Mouse (Mus musculus) hindbrain, embryonic 13.5 days (tissue): ENCODE data around the gene Dnah7a. TPM values are rescaled to one million over a fixed set of nuclear protein-coding genes. Genes with fewer than 3 reads are reported as not detected.
"Not testable (repeated sequence)": the region's sequence is repeated elsewhere in the genome, so short reads cannot be mapped to it uniquely, and the experiment has no call there.

Experiments
- ATAC-seq: fragments of 200-750 bp; cut with Nextera tagmentation; 2 replicates; pipeline ENCODE4 v1.8.0; 2017; ENCODE audit warnings: moderate TSS enrichment; ENCODE audit not compliant: low FRiP score
- H3K27ac ChIP-seq: fragments of 300-500 bp; sonication (generic); 2 replicates; pipeline ENCODE4 v1.5.1; 2015; ENCODE audit warnings: inconsistent platforms, mild to moderate bottlenecking, moderate library complexity
- H3K27me3 ChIP-seq: fragments of 300-500 bp; sonication (generic); 2 replicates; pipeline ENCODE4 v1.6.1; 2015; ENCODE audit warnings: mild to moderate bottlenecking, inconsistent platforms
- H3K36me3 ChIP-seq: fragments of 300-500 bp; sonication (generic); 2 replicates; pipeline ENCODE4 v1.6.1; 2015; ENCODE audit warnings: mild to moderate bottlenecking, inconsistent platforms
- H3K4me1 ChIP-seq: fragments of 300-500 bp; sonication (generic); replicated peaks from 2 replicates; pipeline ENCODE4 v1.6.1; 2015; ENCODE audit warnings: inconsistent platforms
- H3K4me2 ChIP-seq: fragments of 300-500 bp; sonication (generic); 2 replicates; pipeline ENCODE4 v1.6.1; 2015; ENCODE audit warnings: inconsistent platforms, mild to moderate bottlenecking, moderate library complexity
- H3K4me3 ChIP-seq: fragments of 300-500 bp; sonication (generic); 2 replicates; pipeline ENCODE4 v1.5.1; 2015; ENCODE audit warnings: mild to moderate bottlenecking, inconsistent platforms
- H3K9ac ChIP-seq: fragments of 300-500 bp; sonication (generic); 2 replicates; pipeline ENCODE4 v1.6.1; 2015; ENCODE audit warnings: mild to moderate bottlenecking, inconsistent platforms
- H3K9me3 ChIP-seq: fragments of 300-500 bp; sonication (generic); 2 replicates; pipeline ENCODE4 v1.6.1; 2016; ENCODE audit warnings: inconsistent platforms
- WGBS: fragments of 180-500 bp; shearing (Covaris S2); methylation state at CpG from one replicate; pipeline ENCODE4 v1.1.7; 2015; 5-methylcytosine and 5-hydroxymethylcytosine counted together
- polyA plus RNA-seq: library from polyadenylated mRNA; unstranded; fragments of >200 nt; fragmentation: Nextera tagmentation; extraction: Ambion mirVana; gene quantifications from 2 replicates; pipeline ENCODE4 v1.2.1, GENCODE M21; 2015

Gene Dnah7a
- polyA plus RNA-seq, 1 experiment from 2014 or later: 8.5 TPM

- H3K9me3 ChIP-seq, H3K9ac ChIP-seq, H3K4me1 ChIP-seq, H3K4me3 ChIP-seq, ATAC-seq, H3K36me3 ChIP-seq, H3K27me3 ChIP-seq, H3K27ac ChIP-seq, H3K4me2 ChIP-seq: not testable (repeated sequence)
- WGBS: 67% methylated on average over 2 of the region's 2 CpGs
Observed at GRCm38 (mm10) chr1:53635641-53636040, 70.9 kb downstream of the Dnah7a start.

GRCm38 (mm10) chr1:53632040-53632439, 74.5 kb downstream of the Dnah7a start:
- H3K9me3 ChIP-seq, H3K4me2 ChIP-seq, H3K4me3 ChIP-seq, H3K9ac ChIP-seq, H3K4me1 ChIP-seq, H3K36me3 ChIP-seq, ATAC-seq, H3K27ac ChIP-seq, H3K27me3 ChIP-seq: not testable (repeated sequence)

DNA sequence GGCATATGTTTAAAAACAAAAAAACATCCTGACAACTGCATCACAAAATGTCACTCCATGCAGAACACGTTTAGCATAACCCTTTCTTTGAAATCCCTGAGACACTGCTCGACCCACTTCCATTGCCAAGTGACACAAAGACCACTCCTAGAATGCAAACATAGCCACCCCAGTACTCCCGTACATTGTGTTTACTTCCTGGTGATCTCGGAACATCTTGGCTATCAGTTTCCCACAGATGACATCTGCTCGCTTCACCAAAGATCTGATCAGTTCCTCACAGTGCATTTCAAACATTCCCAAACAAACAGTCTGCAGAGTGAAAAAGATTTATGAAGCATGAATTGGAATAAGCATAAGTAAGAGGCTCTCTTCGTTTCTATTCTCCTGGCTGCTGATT, 76.6 kb downstream of the Dnah7a start:
- no peak overlapping the region for H3K9ac ChIP-seq
- ATAC-seq: no peak
- no peak overlapping the region for H3K27ac ChIP-seq
- no peaks in the 10 kb centered on the region for H3K36me3 ChIP-seq
- no peak overlapping the region for H3K4me3 ChIP-seq
- no peaks in the 10 kb centered on the region for H3K4me1 ChIP-seq
- no peak overlapping the region for H3K4me2 ChIP-seq
- no peaks in the 10 kb centered on the region for H3K27me3 ChIP-seq
- 29% methylated on average over 6 of the region's 6 CpGs for WGBS
- H3K9me3 ChIP-seq: no peaks in the 10 kb centered on the region

DNA sequence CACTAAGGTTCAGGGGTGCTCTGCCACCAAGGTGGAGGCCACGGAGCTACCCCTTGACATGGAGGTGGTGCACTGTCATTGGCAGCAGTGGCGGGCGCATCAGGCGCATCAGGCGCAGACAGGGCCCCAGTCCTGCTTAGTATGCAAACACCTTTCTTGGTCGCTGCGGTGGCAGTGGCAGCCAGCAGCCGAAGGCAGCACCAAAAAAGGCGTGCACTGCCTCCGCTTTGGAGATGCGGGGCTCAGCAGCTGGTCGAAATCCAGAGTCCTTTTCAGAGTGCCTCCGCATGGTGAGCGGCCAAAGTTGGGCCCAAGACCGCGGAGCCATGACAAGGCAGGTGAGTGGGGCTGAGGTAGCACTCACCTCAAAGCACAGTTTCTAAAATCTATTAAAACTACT, 93.1 kb downstream of the Dnah7a start:
- no peak overlapping the region for H3K9ac ChIP-seq
- WGBS: 94% methylated on average over 16 of the region's 16 CpGs
- H3K36me3 ChIP-seq: 0 out of 2 replicates have a peak, but pooled peaks cover 4% of the 10 kb centered on the region
- no peak overlapping the region for H3K4me3 ChIP-seq
- H3K27me3 ChIP-seq: no peaks in the 10 kb centered on the region
- H3K9me3 ChIP-seq: peaks cover 11% of the 10 kb centered on the region
- H3K27ac ChIP-seq: no peak overlapping the region
- H3K4me2 ChIP-seq: no peak overlapping the region
- no peak for ATAC-seq
- H3K4me1 ChIP-seq: no peaks in the 10 kb centered on the region

- ATAC-seq, H3K36me3 ChIP-seq, H3K27ac ChIP-seq, H3K9ac ChIP-seq, H3K4me1 ChIP-seq, H3K27me3 ChIP-seq, H3K9me3 ChIP-seq, H3K4me3 ChIP-seq, H3K4me2 ChIP-seq: not testable (repeated sequence)
- 0% methylated on average over 1 of the region's 1 CpGs for WGBS
Observed at GRCm38 (mm10) chr1:53581326-53581725, 125.3 kb downstream of the Dnah7a start.

DNA sequence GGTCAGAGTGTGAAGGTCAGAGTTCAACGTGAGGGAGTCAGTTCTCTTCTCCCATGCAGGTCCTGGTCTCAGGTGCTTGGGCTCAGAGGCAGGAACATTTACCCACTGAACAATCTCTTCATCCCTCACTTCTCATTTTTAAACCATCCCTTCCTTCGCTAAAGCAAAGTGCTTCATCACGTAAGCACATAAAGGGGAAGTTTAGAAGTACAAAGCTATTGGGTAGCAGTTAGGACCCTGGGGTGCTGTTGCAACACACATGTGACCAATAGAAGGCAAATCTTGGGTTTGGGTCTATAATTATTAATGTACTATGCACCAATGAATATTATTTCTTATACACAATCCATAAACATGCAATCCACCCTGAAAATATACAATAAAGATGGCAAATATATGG, 148.7 kb downstream of the Dnah7a start:
- 91% methylated on average over 3 of the region's 3 CpGs for WGBS
- ATAC-seq, H3K4me2 ChIP-seq, H3K27me3 ChIP-seq, H3K9me3 ChIP-seq, H3K4me1 ChIP-seq, H3K4me3 ChIP-seq, H3K9ac ChIP-seq, H3K36me3 ChIP-seq, H3K27ac ChIP-seq: not testable (repeated sequence)

GRCm38 (mm10) chr1:53547018-53547417, 159.6 kb downstream of the Dnah7a start:
- not testable (repeated sequence) for ATAC-seq, H3K4me1 ChIP-seq, H3K27ac ChIP-seq, H3K4me3 ChIP-seq, H3K4me2 ChIP-seq, H3K27me3 ChIP-seq, H3K9ac ChIP-seq, H3K36me3 ChIP-seq, H3K9me3 ChIP-seq
- 94% methylated on average over 10 of the region's 10 CpGs for whole genome bisulfite sequencing

DNA sequence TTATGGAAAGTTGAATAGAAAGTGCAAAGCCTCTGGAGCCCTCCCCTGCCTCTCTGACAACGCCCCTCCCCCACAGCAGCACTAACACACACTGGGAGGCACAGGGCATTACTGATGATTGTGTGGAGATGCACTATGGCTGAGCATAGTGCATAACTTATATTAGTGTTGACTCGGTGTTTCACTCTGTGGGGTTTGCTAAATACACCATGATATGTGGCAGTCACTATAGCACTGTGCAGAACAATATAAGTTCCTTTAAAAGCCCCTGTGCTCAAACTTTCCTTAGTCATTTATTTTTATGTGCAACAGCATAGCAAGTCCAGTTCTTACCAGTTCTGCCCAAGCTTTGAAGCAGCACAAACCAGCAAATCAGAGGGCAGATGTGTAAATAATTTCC, 168.2 kb downstream of the Dnah7a start:
- H3K4me1 ChIP-seq, H3K9ac ChIP-seq, H3K36me3 ChIP-seq, H3K4me3 ChIP-seq, H3K9me3 ChIP-seq, H3K27ac ChIP-seq, H3K4me2 ChIP-seq, H3K27me3 ChIP-seq, ATAC-seq: not testable (repeated sequence)
- WGBS: 74% methylated on average over 2 of the region's 2 CpGs

DNA sequence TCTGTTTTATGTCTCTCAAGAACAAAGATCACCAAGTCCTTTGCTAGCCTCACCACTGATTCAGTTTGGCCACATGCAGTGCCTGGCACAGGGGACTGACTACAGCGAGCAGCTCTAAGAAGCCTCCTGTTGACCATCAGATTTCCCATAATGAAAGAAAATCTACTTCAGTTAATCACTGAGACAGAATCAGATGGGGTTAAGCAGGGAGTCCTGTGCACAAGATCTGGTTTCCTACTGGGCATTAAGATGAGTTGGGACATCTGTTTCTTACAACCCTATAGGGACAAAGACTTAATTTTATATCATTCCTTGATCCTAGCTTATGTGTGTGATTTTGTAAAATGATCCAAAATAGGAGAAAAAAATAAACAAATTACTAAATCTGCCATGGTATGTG, 171.8 kb downstream of the Dnah7a start:
- WGBS: 88% methylated on average over 1 of the region's 1 CpGs
- H3K4me2 ChIP-seq, H3K4me1 ChIP-seq, H3K4me3 ChIP-seq, H3K9me3 ChIP-seq, H3K9ac ChIP-seq, H3K36me3 ChIP-seq, H3K27me3 ChIP-seq, H3K27ac ChIP-seq, ATAC-seq: not testable (repeated sequence)

DNA sequence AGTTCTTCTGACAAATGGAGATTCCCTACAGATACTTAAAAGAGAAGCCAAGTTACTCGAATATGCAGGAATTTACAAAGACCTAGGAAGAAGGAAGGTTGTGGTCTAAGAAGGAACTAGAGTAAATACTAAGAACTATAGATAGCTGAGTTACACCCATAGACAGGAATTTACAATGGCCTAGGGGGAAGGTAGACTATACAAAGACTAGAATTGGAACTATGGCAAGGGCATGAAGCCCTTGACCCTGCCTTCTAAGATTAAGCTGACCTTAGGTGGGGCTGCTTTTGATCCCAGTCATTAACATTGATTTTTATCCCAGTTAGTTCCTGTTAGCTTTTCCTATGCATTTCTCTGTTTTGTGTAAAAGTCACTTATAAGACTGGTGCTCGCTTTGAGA, 180.6 kb downstream of the Dnah7a start:
- WGBS: 84% methylated on average over 2 of the region's 2 CpGs
- ATAC-seq, H3K27me3 ChIP-seq: not testable (repeated sequence)

GRCm38 (mm10) chr1:53473699-53474098, 232.9 kb downstream of the Dnah7a start:
- H3K4me3 ChIP-seq: no peak overlapping the region
- H3K4me2 ChIP-seq: no peak overlapping the region
- H3K9me3 ChIP-seq: no peaks in the 10 kb centered on the region
- no peak overlapping the region for H3K9ac ChIP-seq
- no peaks in the 10 kb centered on the region for H3K36me3 ChIP-seq
- H3K4me1 ChIP-seq: no peaks in the 10 kb centered on the region
- no peak overlapping the region for H3K27ac ChIP-seq
- 84% methylated on average over 4 of the region's 4 CpGs for WGBS
- no peak for ATAC-seq
- H3K27me3 ChIP-seq: no peaks in the 10 kb centered on the region

More for the DNA sequence above, 180.6 kb downstream of the Dnah7a start:
- H3K36me3 ChIP-seq, H3K4me1 ChIP-seq, H3K9me3 ChIP-seq, H3K27ac ChIP-seq, H3K4me3 ChIP-seq, H3K9ac ChIP-seq, H3K4me2 ChIP-seq: not testable (repeated sequence)

DNA sequence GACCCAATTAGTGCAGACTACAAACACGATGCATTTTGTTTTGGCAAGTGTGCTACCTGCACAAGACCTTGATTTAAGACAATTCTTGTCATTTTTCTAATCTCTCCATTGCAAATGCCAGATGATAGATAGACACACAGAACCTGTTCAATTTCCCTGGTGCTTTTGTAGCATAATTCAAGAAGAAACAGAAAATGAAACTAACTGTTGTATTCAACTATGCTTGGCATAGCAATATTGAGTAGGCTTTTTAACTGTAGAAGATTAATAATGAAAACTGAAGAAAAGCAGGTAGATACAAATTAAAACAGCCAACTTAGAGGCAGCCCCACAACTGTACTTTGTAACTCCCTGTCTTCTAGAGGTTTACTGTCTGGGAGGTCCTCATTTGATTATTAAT, 234.5 kb downstream of the Dnah7a start:
- not testable (repeated sequence) for H3K27me3 ChIP-seq, H3K9me3 ChIP-seq, H3K9ac ChIP-seq, ATAC-seq, H3K4me3 ChIP-seq, H3K27ac ChIP-seq, H3K36me3 ChIP-seq, H3K4me1 ChIP-seq, H3K4me2 ChIP-seq
- WGBS: 83% methylated on average over 1 of the region's 1 CpGs

GRCm38 (mm10) chr1:53467325-53467670, 239.3 kb downstream of the Dnah7a start:
- Histone ChIP-seq H3K4me3 (no peak overlapping the region), H3K36me3 (no peaks in the 10 kb centered on the region), H3K4me1 (no peaks in the 10 kb centered on the region), H3K4me2 (no peak overlapping the region), H3K9ac (no peak overlapping the region), H3K27me3 (no peaks in the 10 kb centered on the region), H3K27ac (no peak overlapping the region), H3K9me3 (no peaks in the 10 kb centered on the region)
- 86% methylated on average over 2 of the region's 2 CpGs for WGBS
- no peak for ATAC-seq
